Mouse (Mus musculus) limb, embryonic 13.5 days (tissue): ENCODE data around the gene Dennd4a. TPM values are rescaled to one million over a fixed set of nuclear protein-coding genes. Genes with fewer than 3 reads are reported as not detected.
"Not testable (repeated sequence)": the region's sequence is repeated elsewhere in the genome, so short reads cannot be mapped to it uniquely, and the experiment has no call there.

ENCODE experiments used
- ATAC-seq: fragments of 200-750 bp; cut with Nextera tagmentation; 2 replicates; pipeline ENCODE4 v1.8.0; 2017; ENCODE audit warnings: low read depth, moderate number of reproducible peaks, moderate TSS enrichment; ENCODE audit not compliant: low FRiP score
- H3K27ac ChIP-seq: fragments of 300-500 bp; sonication (generic); 2 replicates; pipeline ENCODE4 v1.5.1; 2015; ENCODE audit warnings: inconsistent platforms, mild to moderate bottlenecking, moderate library complexity
- H3K27me3 ChIP-seq: fragments of 300-500 bp; sonication (generic); 2 replicates; pipeline ENCODE4 v1.6.1; 2015; ENCODE audit warnings: mild to moderate bottlenecking, inconsistent platforms
- H3K36me3 ChIP-seq: fragments of 300-500 bp; sonication (generic); 2 replicates; pipeline ENCODE4 v1.6.1; 2015; ENCODE audit warnings: inconsistent platforms, mild to moderate bottlenecking, moderate library complexity
- H3K4me1 ChIP-seq: fragments of 300-500 bp; sonication (generic); 2 replicates; pipeline ENCODE4 v1.6.1; 2015; ENCODE audit warnings: inconsistent platforms
- H3K4me2 ChIP-seq: fragments of 300-500 bp; sonication (generic); replicated peaks from 2 replicates; pipeline ENCODE4 v1.6.1; 2015; ENCODE audit warnings: inconsistent platforms, mild to moderate bottlenecking, moderate library complexity
- H3K4me3 ChIP-seq: fragments of 300-500 bp; sonication (generic); 2 replicates; pipeline ENCODE4 v1.5.1; 2015; ENCODE audit warnings: moderate library complexity, mild to moderate bottlenecking, inconsistent platforms
- H3K9ac ChIP-seq: fragments of 300-500 bp; sonication (generic); 2 replicates; pipeline ENCODE4 v1.6.1; 2015; ENCODE audit warnings: mild to moderate bottlenecking, inconsistent platforms
- H3K9me3 ChIP-seq: fragments of 300-500 bp; sonication (generic); 2 replicates; pipeline ENCODE4 v1.6.1; 2016; ENCODE audit warnings: inconsistent platforms
- WGBS: fragments of 180-500 bp; shearing (Covaris S2); methylation state at CpG from one replicate; pipeline ENCODE4 v1.1.7; 2015; 5-methylcytosine and 5-hydroxymethylcytosine counted together
- polyA plus RNA-seq: library from polyadenylated mRNA; unstranded; fragments of >200 nt; fragmentation: Nextera tagmentation; extraction: Ambion mirVana; gene quantifications from 2 replicates; pipeline ENCODE4 v1.2.1, GENCODE M21; 2015

Dennd4a gene
- polyA plus RNA-seq, 1 experiment from 2014 or later, result 9.8 TPM

DNA sequence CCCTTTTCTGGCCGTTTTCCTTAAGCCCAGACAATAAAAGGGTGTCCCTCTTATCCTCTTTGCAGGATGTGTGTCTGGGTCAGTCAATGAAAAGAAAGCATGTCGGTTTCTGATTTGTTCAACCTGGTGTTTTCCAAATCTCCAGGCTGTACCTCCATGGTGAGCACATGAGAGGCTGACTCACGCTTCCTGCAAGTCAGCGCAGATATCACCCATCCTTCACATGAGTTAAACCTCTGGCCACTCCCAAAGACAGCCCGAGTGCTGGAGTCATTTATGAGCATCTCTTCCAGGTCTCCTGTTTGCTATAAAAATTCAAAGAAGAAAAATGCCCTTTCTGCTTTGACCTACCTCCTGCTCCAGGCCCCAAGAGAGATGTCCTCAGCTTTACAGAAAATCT, 5.3 kb upstream of the Dennd4a start:
- no peak overlapping the region for H3K9ac ChIP-seq
- no peak for ATAC-seq
- H3K27ac ChIP-seq, result no peak overlapping the region
- H3K36me3 ChIP-seq, result no peaks in the 10 kb centered on the region
- no peaks in the 10 kb centered on the region for H3K9me3 ChIP-seq
- H3K4me1 ChIP-seq, result peaks cover 16% of the 10 kb centered on the region
- H3K27me3 ChIP-seq, result no peaks in the 10 kb centered on the region
- H3K4me3 ChIP-seq, result no peak overlapping the region
- no peak overlapping the region for H3K4me2 ChIP-seq
- 45% methylated on average over 5 of the region's 5 CpGs for WGBS

DNA sequence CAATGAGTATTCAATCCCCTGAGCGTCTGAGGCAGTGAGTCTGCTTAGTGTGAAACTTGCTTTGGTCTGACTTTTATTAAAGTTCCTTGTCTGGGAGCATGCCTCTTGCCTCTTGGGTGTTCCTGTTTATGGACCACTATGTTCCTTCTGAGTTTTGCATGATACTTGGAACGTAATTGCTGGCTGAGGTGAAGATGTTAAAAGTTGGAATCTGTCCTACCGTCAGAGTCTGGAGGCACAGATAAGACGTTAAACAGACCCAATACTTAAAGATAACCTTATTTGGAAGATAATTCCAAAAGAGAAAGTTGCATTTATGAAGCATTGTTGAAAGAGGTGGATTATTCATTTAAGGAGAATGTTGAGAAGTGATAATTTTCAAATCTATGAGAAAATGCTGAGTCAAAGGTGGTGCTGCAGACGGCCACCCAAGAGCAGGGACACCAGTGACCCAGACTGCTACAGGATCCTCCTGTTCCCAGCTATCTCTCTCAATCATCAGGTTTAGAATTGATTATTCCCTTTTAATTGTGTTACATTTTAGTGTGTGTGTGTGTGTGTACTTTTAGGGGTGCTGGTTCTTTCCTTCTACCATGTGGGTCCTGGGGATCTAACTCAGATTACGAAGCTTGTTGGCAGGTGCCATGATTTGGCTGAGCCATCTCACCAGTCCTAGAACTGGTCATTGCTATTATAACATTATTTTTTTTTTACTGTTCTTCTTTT, 4.6 kb upstream of the Dennd4a start:
- Histone ChIP-seq H3K27me3 (no peaks in the 10 kb centered on the region), H3K27ac (no peak overlapping the region), H3K4me1 (peaks cover 16% of the 10 kb centered on the region), H3K9ac (no peak overlapping the region), H3K36me3 (no peaks in the 10 kb centered on the region), H3K4me3 (no peak overlapping the region), H3K9me3 (no peaks in the 10 kb centered on the region), H3K4me2 (no peak overlapping the region)
- 65% methylated on average over 6 of the region's 6 CpGs for WGBS
- no peak for ATAC-seq

DNA sequence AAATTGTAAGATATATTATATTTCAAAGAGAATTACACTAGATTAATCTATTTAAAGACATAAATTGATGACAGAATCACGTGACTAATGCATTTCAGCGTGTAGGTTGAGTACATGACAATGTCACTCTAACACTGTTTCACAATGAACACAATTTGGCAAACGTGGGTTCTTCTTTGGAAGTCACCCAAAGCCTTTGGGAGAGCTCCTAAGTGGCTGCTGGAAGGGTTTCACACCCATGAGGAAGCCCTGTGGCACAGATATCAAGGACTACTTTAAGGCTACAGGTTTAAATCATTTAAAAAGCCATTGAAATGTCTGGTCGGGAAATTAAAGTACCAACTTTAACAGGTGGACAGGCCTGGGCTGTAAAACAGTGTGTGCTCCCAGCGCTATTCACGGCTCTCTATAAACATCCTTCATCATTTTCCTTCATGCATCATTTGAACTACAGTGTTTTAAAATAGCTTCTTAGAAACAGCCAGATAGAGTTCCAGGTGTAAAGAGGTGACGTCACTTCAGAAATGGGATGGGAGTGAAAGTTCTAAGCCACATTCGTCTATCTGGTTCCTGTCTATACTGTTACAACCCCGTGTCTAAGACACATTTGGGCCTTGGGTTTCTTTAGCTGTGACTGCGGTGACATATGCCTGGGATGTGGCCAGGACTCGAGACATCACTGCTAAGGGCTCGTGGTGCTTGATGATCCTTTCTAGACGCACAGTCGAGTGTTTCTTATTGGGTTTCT, 3.9 kb upstream of the Dennd4a start:
- H3K9ac ChIP-seq, result no peak overlapping the region
- H3K36me3 ChIP-seq, result no peaks in the 10 kb centered on the region
- no peak overlapping the region for H3K27ac ChIP-seq
- 74% methylated on average over 14 of the region's 14 CpGs for WGBS
- H3K4me1 ChIP-seq, result peaks cover 18% of the 10 kb centered on the region
- no peak overlapping the region for H3K4me2 ChIP-seq
- no peak for ATAC-seq
- no peaks in the 10 kb centered on the region for H3K27me3 ChIP-seq
- H3K9me3 ChIP-seq, result no peaks in the 10 kb centered on the region
- H3K4me3 ChIP-seq, result no peak overlapping the region

DNA sequence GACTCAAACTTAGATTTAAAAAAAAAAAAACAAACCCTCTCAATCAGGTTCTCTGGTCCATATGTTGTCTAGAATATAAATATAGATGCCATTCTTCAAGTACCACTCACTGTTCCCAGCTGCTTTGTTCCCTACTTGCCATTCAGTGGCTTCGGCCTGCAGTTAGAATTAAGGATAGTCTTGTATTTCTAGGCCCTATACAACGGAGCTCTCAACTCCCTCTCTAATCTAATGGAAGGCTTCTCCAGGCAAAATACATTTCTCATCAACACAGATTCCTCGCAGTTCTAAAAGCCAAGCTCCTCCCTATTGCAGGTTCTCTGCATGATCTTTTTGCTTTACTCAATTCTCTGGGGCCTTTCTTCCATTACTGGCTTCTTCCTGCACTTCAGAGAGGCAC, 1.3 kb upstream of the Dennd4a start:
- Histone ChIP-seq H3K36me3 (no peaks in the 10 kb centered on the region), H3K27me3 (no peaks in the 10 kb centered on the region), H3K4me2 (no peak overlapping the region), H3K4me3 (0 out of 2 replicates have a peak overlapping the region, but pooled peaks have one; percentile 86), H3K9ac (no peak overlapping the region), H3K4me1 (peaks cover 22% of the 10 kb centered on the region), H3K27ac (no peak overlapping the region), H3K9me3 (no peaks in the 10 kb centered on the region)
- ATAC-seq, result no peak
- WGBS, result 74% methylated on average over 3 of the region's 3 CpGs

DNA sequence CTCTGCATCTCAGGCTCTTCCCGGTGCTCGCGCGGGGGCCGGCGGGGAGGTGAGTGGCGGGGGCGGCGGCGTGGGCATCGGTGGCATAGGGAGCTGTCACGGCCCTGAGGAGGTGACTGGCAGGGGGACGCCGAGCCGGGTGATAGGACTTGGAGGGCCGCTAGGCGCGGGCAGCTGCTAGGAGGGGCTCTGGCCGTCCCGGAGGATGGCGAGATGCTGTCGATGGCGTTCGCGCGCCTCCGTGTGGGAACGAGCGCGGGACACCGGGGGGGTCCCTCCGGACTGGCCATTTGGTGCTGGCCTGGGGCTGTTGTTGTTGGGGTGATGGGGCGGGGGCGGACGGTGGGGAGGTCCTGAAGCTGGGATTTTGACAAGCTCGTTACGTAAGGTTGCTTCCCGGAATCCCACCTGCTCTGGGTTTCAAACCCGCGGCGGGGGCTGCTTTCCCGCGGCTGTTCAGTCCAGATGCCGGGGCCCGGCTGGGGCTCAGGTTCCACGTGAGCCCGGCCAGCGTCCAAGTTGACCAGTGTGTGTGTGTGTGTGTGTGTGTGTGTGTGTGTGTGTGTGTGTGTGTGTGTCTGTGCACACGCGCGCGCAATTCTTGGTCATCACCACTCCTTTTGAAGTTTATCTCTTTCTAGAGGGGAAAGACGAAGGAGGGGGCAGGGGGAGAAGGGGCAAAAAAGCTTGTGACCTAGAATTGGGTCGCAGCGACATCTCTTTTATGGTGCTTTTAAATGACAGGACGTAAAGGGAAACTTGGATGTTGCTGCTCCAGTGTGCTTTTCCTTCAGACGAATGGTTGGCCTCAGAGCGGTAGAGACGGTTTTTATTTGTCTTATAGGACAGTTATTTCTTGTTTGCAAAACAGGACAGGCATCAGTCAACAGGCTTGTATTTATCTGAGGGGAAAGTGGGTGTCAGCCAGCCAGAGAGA, 666 bp downstream of the Dennd4a start:
- H3K9ac ChIP-seq, result peak overlapping the region; percentile 75
- no peaks in the 10 kb centered on the region for H3K36me3 ChIP-seq
- WGBS, result 1% methylated on average over 56 of the region's 59 CpGs
- peaks cover 13% of the 10 kb centered on the region for H3K4me1 ChIP-seq
- H3K27me3 ChIP-seq, result no peaks in the 10 kb centered on the region
- H3K9me3 ChIP-seq, result no peaks in the 10 kb centered on the region
- H3K27ac ChIP-seq, result peak overlapping the region; percentile 88
- peak overlapping the region; percentile 86 for H3K4me3 ChIP-seq
- peak overlapping the region; percentile 73 for H3K4me2 ChIP-seq
- peak; percentile 62 for ATAC-seq

DNA sequence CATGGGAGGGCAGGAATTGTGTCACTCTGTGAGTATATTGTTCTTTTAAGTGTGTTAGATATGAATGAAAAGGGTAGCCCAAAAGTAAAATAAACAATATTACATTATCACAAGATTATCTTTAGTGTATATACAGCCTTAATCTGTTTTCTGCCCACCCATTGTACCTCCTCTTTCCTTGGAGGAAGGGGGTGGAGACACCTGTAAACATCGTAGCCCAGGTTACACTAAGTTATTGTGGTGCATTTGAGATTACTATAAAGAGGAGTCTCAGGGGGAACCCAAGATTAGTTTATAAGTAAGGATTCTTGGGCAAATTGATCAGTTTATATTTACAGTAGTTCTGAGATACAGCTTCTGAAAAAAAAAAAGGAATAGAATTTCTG, 1.3 kb downstream of the Dennd4a start:
- H3K9ac ChIP-seq, result peak overlapping the region; percentile 75
- WGBS, result 27% methylated on average over 1 of the region's 1 CpGs
- H3K4me3 ChIP-seq, result peak overlapping the region; percentile 86
- no peak overlapping the region for H3K27ac ChIP-seq
- peak overlapping the region; percentile 73 for H3K4me2 ChIP-seq
- no peak for ATAC-seq
- H3K27me3 ChIP-seq, result no peaks in the 10 kb centered on the region
- no peaks in the 10 kb centered on the region for H3K9me3 ChIP-seq
- peaks cover 13% of the 10 kb centered on the region for H3K4me1 ChIP-seq
- H3K36me3 ChIP-seq, result no peaks in the 10 kb centered on the region

- H3K36me3 ChIP-seq, result no peaks in the 10 kb centered on the region
- H3K4me3 ChIP-seq, result no peak overlapping the region
- ATAC-seq, result no peak
- no peaks in the 10 kb centered on the region for H3K9me3 ChIP-seq
- H3K4me2 ChIP-seq, result no peak overlapping the region
- H3K4me1 ChIP-seq, result peaks cover 13% of the 10 kb centered on the region
- no peak overlapping the region for H3K9ac ChIP-seq
- WGBS, result 83% methylated on average over 6 of the region's 6 CpGs
- H3K27ac ChIP-seq, result no peak overlapping the region
- no peaks in the 10 kb centered on the region for H3K27me3 ChIP-seq
Measured at GRCm38 (mm10) chr9:64814273-64814672, 3.1 kb downstream of the Dennd4a start.

- not testable (repeated sequence) for H3K36me3 ChIP-seq, H3K4me2 ChIP-seq, H3K27me3 ChIP-seq, ATAC-seq, H3K27ac ChIP-seq, H3K9ac ChIP-seq, H3K4me1 ChIP-seq, H3K9me3 ChIP-seq, H3K4me3 ChIP-seq
- 92% methylated on average over 4 of the region's 4 CpGs for WGBS
Measured at GRCm38 (mm10) chr9:64819686-64820085, 8.5 kb downstream of the Dennd4a start.

- H3K27me3 ChIP-seq, result no peaks in the 10 kb centered on the region
- no peak overlapping the region for H3K4me3 ChIP-seq
- no peak overlapping the region for H3K9ac ChIP-seq
- no peaks in the 10 kb centered on the region for H3K36me3 ChIP-seq
- H3K9me3 ChIP-seq, result no peaks in the 10 kb centered on the region
- H3K4me2 ChIP-seq, result no peak overlapping the region
- no peak overlapping the region for H3K27ac ChIP-seq
- H3K4me1 ChIP-seq, result no peaks in the 10 kb centered on the region
- no peak for ATAC-seq
- WGBS, result 69% methylated on average over 3 of the region's 3 CpGs
Measured at GRCm38 (mm10) chr9:64820086-64820795, 9.1 kb downstream of the Dennd4a start.

DNA sequence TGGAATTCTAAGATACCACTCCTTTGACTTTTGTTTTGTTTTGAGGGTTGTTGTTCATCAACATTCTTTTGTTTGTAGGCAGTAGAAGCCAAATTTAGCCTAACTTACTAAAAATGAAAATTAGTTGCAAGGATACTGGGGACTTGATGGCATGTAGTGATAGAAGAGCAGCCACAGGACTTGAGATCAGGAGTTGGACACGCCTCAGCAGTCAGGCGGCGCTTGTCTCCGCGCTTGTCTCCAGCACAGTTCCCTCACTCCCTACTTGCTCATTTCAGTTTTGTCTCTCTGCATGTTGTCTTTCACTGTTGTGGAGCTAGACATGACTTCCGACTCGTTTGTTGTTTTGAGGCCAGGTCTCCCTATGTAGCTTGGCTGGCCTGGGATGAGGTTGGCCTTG, 11.1 kb downstream of the Dennd4a start:
- 94% methylated on average over 7 of the region's 7 CpGs for WGBS
- Histone ChIP-seq H3K36me3 (no peaks in the 10 kb centered on the region), H3K27ac (no peak overlapping the region), H3K4me2 (no peak overlapping the region), H3K9me3 (no peaks in the 10 kb centered on the region), H3K4me3 (no peak overlapping the region), H3K9ac (no peak overlapping the region), H3K4me1 (no peaks in the 10 kb centered on the region), H3K27me3 (no peaks in the 10 kb centered on the region)
- no peak for ATAC-seq

DNA sequence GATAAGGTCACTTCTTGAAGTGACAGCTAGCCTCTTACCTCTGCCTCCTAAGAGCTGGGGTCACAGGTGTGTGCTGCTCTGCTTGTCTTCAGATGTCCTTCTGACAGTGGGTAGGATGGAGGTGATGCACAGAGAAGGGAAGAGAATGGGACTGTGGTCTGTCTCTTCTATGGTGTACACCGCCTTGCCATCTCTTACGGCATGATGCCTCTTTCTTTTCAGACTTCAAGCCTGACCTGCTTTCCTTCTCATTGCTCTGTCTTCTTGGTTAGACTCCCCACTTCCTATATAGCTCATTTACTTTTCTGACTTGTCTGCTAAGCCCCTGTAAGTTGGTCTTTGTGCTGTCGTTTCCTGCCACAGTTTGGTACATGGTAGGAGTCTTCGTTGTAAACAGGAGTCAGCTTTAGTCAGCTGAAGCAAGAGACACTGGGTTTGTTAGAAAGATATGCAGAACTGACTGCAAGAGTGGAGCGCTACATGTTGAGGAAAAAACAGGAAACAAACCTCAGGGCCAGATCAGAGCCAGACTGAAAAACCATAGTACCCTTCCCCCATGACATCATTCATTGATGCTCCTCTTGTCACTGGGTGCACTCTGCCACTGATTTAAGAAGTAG, 13.4 kb downstream of the Dennd4a start:
- H3K4me2 ChIP-seq, result no peak overlapping the region

More for the DNA sequence above, 13.4 kb downstream of the Dennd4a start:
- no peak overlapping the region for H3K27ac ChIP-seq
- ATAC-seq, result no peak
- 85% methylated on average over 5 of the region's 5 CpGs for WGBS
- H3K27me3 ChIP-seq, result no peaks in the 10 kb centered on the region
- H3K9me3 ChIP-seq, result no peaks in the 10 kb centered on the region
- H3K36me3 ChIP-seq, result no peaks in the 10 kb centered on the region
- H3K4me3 ChIP-seq, result no peak overlapping the region
- H3K4me1 ChIP-seq, result no peaks in the 10 kb centered on the region
- H3K9ac ChIP-seq, result no peak overlapping the region
